Mouse (Mus musculus): ENCODE data around the gene Wnt4.

DNA sequence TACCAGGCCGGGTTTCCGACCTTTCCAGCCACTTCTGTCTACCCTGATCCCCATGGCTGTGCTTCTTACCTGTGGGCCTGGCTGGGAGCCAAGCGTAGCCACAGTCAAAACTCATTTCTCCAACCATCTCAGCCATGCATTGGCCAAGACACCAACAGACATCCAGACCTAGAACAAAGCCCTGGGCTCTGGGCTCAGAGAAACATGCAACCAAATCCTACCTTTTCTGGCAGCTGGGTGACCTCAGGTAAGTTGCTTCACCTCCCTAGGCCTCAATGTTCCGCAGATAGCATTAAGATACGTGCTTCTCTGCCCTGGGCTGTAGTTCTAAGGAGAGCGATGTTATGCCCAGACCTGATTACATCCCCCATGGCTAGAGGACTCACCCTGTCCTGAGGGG lies 15.5 kb upstream of the Wnt4 start:
- no peak for TF ChIP-seq CTCF (IDR thresholded peaks at IDR 0.05)
- TF ChIP-seq POLR2A (IDR thresholded peaks at IDR 0.05; ENCODE audit: insufficient read depth, low read depth, low read length) = no peak
- no peak for TF ChIP-seq EP300 (IDR thresholded peaks at IDR 0.05; ENCODE audit: insufficient read depth, low read depth, low read length)
